Mouse (Mus musculus) hindbrain, embryonic 10.5 days (tissue): Measurements from ENCODE around the gene Golph3l. TPM values are rescaled to one million over a fixed set of nuclear protein-coding genes. Genes with fewer than 3 reads are reported as not detected.
"Not testable (repeated sequence)": the region's sequence is repeated elsewhere in the genome, so short reads cannot be mapped to it uniquely, and the experiment has no call there.

Experiments used
- DNase-seq: peaks from one replicate; pipeline ENCODE4 v3.0.0-alpha.2; 2017; ENCODE audit warnings: low spot score
- H3K27ac ChIP-seq: fragments of 300-500 bp; sonication (generic); 2 replicates; pipeline ENCODE4 v1.5.1; 2016; ENCODE audit warnings: mild to moderate bottlenecking, moderate library complexity
- H3K27me3 ChIP-seq: fragments of 300-500 bp; sonication (generic); 2 replicates; pipeline ENCODE4 v1.6.1; 2016; ENCODE audit warnings: mild to moderate bottlenecking; ENCODE audit not compliant: poor library complexity, insufficient read depth, severe bottlenecking
- H3K36me3 ChIP-seq: fragments of 300-500 bp; sonication (generic); 2 replicates; pipeline ENCODE4 v1.6.1; 2016; ENCODE audit warnings: mild to moderate bottlenecking, moderate library complexity
- H3K4me1 ChIP-seq: fragments of 300-500 bp; sonication (generic); replicated peaks from 2 replicates; pipeline ENCODE4 v1.6.1; 2016; ENCODE audit warnings: mild to moderate bottlenecking
- H3K4me3 ChIP-seq: fragments of 300-500 bp; sonication (generic); 2 replicates; pipeline ENCODE4 v1.5.1; 2016; ENCODE audit warnings: mild to moderate bottlenecking, moderate library complexity
- H3K9me3 ChIP-seq: fragments of 300-500 bp; sonication (generic); 2 replicates; pipeline ENCODE4 v1.6.1; 2016; ENCODE audit warnings: mild to moderate bottlenecking, moderate library complexity
- WGBS: fragments of 180-500 bp; shearing (Covaris S2); methylation state at CpG from one replicate; pipeline ENCODE4 v1.1.7; 2016; 5-methylcytosine and 5-hydroxymethylcytosine counted together
- polyA plus RNA-seq: library from polyadenylated mRNA; unstranded; fragments of >200 nt; fragmentation: Nextera tagmentation; extraction: Ambion mirVana; gene quantifications from 2 replicates; pipeline ENCODE4 v1.2.1, GENCODE M21; 2016

Golph3l gene
- 27.8 and 31.0 TPM in 2 replicates for polyA plus RNA-seq

GRCm38 (mm10) chr3:95588604-95589086 is at the start of gene Golph3l:
TSS of gene Golph3l (plus strand) at chr3:95588934.
- WGBS, result 0% methylated on average over 12 of the region's 12 CpGs
- peak within 1 kb of the TSS; percentile 80 for H3K4me3 ChIP-seq
- no peaks in the 10 kb centered on the region for H3K9me3 ChIP-seq
- peaks cover 27% of the 10 kb centered on the region for H3K36me3 ChIP-seq
- no peaks in the 10 kb centered on the region for H3K27me3 ChIP-seq
- peaks cover 13% of the 10 kb centered on the region for H3K4me1 ChIP-seq
- peak; percentile 91 for DNase-seq
- peak within 1 kb of the TSS; percentile 84 for H3K27ac ChIP-seq

GRCm38 (mm10) chr3:95538936-95539335 is 49.8 kb upstream of the Golph3l start:
- Histone ChIP-seq H3K27me3 (no peaks in the 10 kb centered on the region), H3K27ac (no peak overlapping the region), H3K9me3 (no peaks in the 10 kb centered on the region), H3K4me3 (no peak overlapping the region), H3K4me1 (no peaks in the 10 kb centered on the region), H3K36me3 (no peaks in the 10 kb centered on the region)
- WGBS, result 91% methylated on average over 10 of the region's 10 CpGs
- DNase-seq, result no peak

- WGBS, result 93% methylated on average over 4 of the region's 4 CpGs
- no peaks in the 10 kb centered on the region for H3K4me1 ChIP-seq
- H3K27ac ChIP-seq, result no peak overlapping the region
- no peaks in the 10 kb centered on the region for H3K36me3 ChIP-seq
- no peak overlapping the region for H3K4me3 ChIP-seq
- H3K27me3 ChIP-seq, result no peaks in the 10 kb centered on the region
- H3K9me3 ChIP-seq, result no peaks in the 10 kb centered on the region
- DNase-seq, result no peak
These were observed 48.9 kb upstream of the Golph3l start for GRCm38 (mm10) chr3:95539837-95540236.

GRCm38 (mm10) chr3:95541186-95541585 is 47.5 kb upstream of the Golph3l start:
- H3K4me1 ChIP-seq, H3K27ac ChIP-seq, H3K27me3 ChIP-seq, DNase-seq, H3K36me3 ChIP-seq, H3K4me3 ChIP-seq, H3K9me3 ChIP-seq: not testable (repeated sequence)
- 80% methylated on average over 2 of the region's 2 CpGs for WGBS

GRCm38 (mm10) chr3:95542171-95542570 is 46.6 kb upstream of the Golph3l start:
- Histone ChIP-seq H3K9me3 (no peaks in the 10 kb centered on the region), H3K4me3 (no peak overlapping the region), H3K4me1 (no peaks in the 10 kb centered on the region), H3K27me3 (no peaks in the 10 kb centered on the region), H3K27ac (no peak overlapping the region), H3K36me3 (no peaks in the 10 kb centered on the region)
- DNase-seq, result no peak

GRCm38 (mm10) chr3:95542981-95543380 is 45.8 kb upstream of the Golph3l start:
- Histone ChIP-seq H3K4me3 (no peak overlapping the region), H3K27ac (no peak overlapping the region), H3K4me1 (no peaks in the 10 kb centered on the region), H3K27me3 (no peaks in the 10 kb centered on the region), H3K9me3 (no peaks in the 10 kb centered on the region), H3K36me3 (no peaks in the 10 kb centered on the region)
- WGBS, result 82% methylated on average over 7 of the region's 7 CpGs
- DNase-seq, result no peak

- H3K36me3 ChIP-seq, result no peaks in the 10 kb centered on the region
- no peaks in the 10 kb centered on the region for H3K27me3 ChIP-seq
- H3K4me1 ChIP-seq, result no peaks in the 10 kb centered on the region
- H3K4me3 ChIP-seq, result no peak overlapping the region
- no peaks in the 10 kb centered on the region for H3K9me3 ChIP-seq
- H3K27ac ChIP-seq, result no peak overlapping the region
- no peak for DNase-seq
- 89% methylated on average over 1 of the region's 1 CpGs for WGBS
These were observed 38.6 kb upstream of the Golph3l start for GRCm38 (mm10) chr3:95550176-95550575.

GRCm38 (mm10) chr3:95553986-95554385 is 34.7 kb upstream of the Golph3l start:
- Histone ChIP-seq H3K4me1 (no peaks in the 10 kb centered on the region), H3K36me3 (no peaks in the 10 kb centered on the region), H3K27me3 (no peaks in the 10 kb centered on the region), H3K9me3 (no peaks in the 10 kb centered on the region), H3K4me3 (no peak overlapping the region), H3K27ac (no peak overlapping the region)
- WGBS, result 72% methylated on average over 3 of the region's 3 CpGs
- DNase-seq, result no peak

- Histone ChIP-seq H3K27ac (no peak within 1 kb of the TSS), H3K9me3 (no peaks in the 10 kb centered on the region), H3K27me3 (no peaks in the 10 kb centered on the region), H3K36me3 (no peaks in the 10 kb centered on the region), H3K4me1 (no peaks in the 10 kb centered on the region), H3K4me3 (no peak within 1 kb of the TSS)
- 90% methylated on average over 27 of the region's 27 CpGs for WGBS
- no peak for DNase-seq
These were observed 29.3 kb upstream of the Golph3l start, which contains the start of gene Hormad1 for GRCm38 (mm10) chr3:95559437-95559836. TSS of gene Hormad1 (plus strand) at chr3:95559677.

- no peaks in the 10 kb centered on the region for H3K36me3 ChIP-seq
- no peaks in the 10 kb centered on the region for H3K4me1 ChIP-seq
- WGBS, result 87% methylated on average over 3 of the region's 3 CpGs
- no peaks in the 10 kb centered on the region for H3K9me3 ChIP-seq
- no peaks in the 10 kb centered on the region for H3K27me3 ChIP-seq
- H3K4me3 ChIP-seq, result no peak overlapping the region
- no peak overlapping the region for H3K27ac ChIP-seq
- no peak for DNase-seq
These were observed 28.0 kb upstream of the Golph3l start for GRCm38 (mm10) chr3:95560738-95561137.

GRCm38 (mm10) chr3:95561826-95562225 is 26.9 kb upstream of the Golph3l start:
- H3K9me3 ChIP-seq, result no peaks in the 10 kb centered on the region
- H3K27ac ChIP-seq, result no peak overlapping the region
- H3K36me3 ChIP-seq, result no peaks in the 10 kb centered on the region
- no peak overlapping the region for H3K4me3 ChIP-seq
- no peaks in the 10 kb centered on the region for H3K27me3 ChIP-seq
- 75% methylated on average over 2 of the region's 2 CpGs for WGBS
- H3K4me1 ChIP-seq, result no peaks in the 10 kb centered on the region
- no peak for DNase-seq

- Histone ChIP-seq H3K27me3 (no peaks in the 10 kb centered on the region), H3K9me3 (no peaks in the 10 kb centered on the region), H3K27ac (no peak overlapping the region), H3K36me3 (no peaks in the 10 kb centered on the region), H3K4me1 (no peaks in the 10 kb centered on the region), H3K4me3 (no peak overlapping the region)
- no peak for DNase-seq
- WGBS, result 88% methylated on average over 3 of the region's 3 CpGs
These were observed 19.1 kb upstream of the Golph3l start for GRCm38 (mm10) chr3:95569585-95569984.

GRCm38 (mm10) chr3:95587754-95588603 is 755 bp upstream of the Golph3l start:
- H3K27me3 ChIP-seq, result no peaks in the 10 kb centered on the region
- peak overlapping the region; percentile 80 for H3K4me3 ChIP-seq
- peaks cover 20% of the 10 kb centered on the region for H3K36me3 ChIP-seq
- 54% methylated on average over 8 of the region's 8 CpGs for WGBS
- peaks cover 13% of the 10 kb centered on the region for H3K4me1 ChIP-seq
- DNase-seq, result no peak
- no peaks in the 10 kb centered on the region for H3K9me3 ChIP-seq
- H3K27ac ChIP-seq, result peak overlapping the region; percentile 77
